Mouse (Mus musculus): Measurements from ENCODE around the gene Cyp2j13. TPM values are rescaled to one million over a fixed set of nuclear protein-coding genes. Genes with fewer than 3 reads are reported as not detected.
"Not testable (repeated sequence)": the region's sequence is repeated elsewhere in the genome, so short reads cannot be mapped to it uniquely, and the experiment has no call there.

Cyp2j13 gene
- polyA plus RNA-seq (2012; ENCODE audit: insufficient read depth, low replicate concordance) = not detected in 2 replicates

DNA sequence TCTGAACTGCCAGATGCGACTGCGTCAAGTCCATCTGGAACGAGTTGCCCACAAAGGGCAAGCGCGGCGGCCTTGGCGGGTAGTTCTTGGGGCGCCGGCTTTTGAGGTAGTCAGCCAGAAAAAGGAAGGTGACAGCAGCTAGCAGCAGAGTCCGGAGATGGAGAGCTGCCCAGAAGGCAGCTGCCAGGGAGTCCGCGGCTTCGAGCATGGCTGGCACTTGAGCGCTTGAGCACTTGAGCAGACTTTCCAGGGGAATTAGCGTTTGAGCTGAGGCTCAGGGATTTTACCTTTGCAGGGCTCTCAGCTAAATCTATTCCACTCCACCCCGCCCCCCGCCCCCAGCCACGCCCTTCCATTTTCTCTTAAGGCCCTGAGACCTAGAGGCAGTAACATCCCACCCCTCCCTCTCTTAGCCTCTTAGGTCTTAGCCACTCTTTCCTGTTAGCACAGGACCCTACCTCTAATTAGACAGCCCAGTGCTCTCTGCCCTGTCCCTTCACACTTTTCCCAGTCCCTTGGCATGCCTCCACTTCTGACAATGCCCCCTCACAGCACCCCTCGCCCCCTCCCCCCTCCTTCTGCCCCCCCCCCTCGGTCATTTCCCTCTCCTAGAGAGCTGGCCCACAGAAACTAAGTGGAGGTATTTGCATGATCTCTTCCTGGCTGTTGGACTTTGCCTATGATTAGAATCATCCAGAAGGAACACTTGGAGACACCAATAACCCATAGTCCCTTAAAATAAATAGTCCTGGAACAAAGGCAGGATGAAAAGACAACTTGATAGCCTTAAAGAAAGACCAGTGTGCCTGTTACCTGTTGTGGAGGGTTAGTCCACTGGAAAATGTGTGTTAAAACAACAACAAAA, at the start of gene Cyp2j13:
TSS of gene Cyp2j13 (minus strand) at position 286 of the 865 bp plus-strand sequence.
- TF ChIP-seq FLI1 (IDR thresholded peaks at IDR 0.05; ENCODE audit: low read length) = no peak
- no peak for TF ChIP-seq GATA1 (IDR thresholded peaks at IDR 0.05; ENCODE audit: borderline replicate concordance, low read length)
- Histone ChIP-seq H3K4me3 (replicated peaks) (no peak within 1 kb of the TSS), H3K4me1 (no peaks in the 10 kb centered on the region), H3K27me3 (replicated peaks) (no peaks in the 10 kb centered on the region), H3K36me3 (replicated peaks; ENCODE audit: low read length) (no peaks in the 10 kb centered on the region), H3K9me3 (peaks cover 5% of the 10 kb centered on the region; the same call in 1 of the 2 replicates)

GRCm38 (mm10) chr4:96096841-96097240, 19.5 kb upstream of the Cyp2j13 start:
- H3K27me3 ChIP-seq (replicated peaks) = no peaks in the 10 kb centered on the region
- TF ChIP-seq GATA1 (IDR thresholded peaks at IDR 0.05; ENCODE audit: borderline replicate concordance, low read length) = no peak
- no peak for TF ChIP-seq FLI1 (IDR thresholded peaks at IDR 0.05; ENCODE audit: low read length)
- H3K4me1 ChIP-seq = no peaks in the 10 kb centered on the region
- H3K4me3 ChIP-seq (replicated peaks) = no peak overlapping the region
- H3K36me3 ChIP-seq (replicated peaks; ENCODE audit: low read length) = no peaks in the 10 kb centered on the region
- no peaks in the 10 kb centered on the region for H3K9me3 ChIP-seq

- no peaks in the 10 kb centered on the region for H3K9me3 ChIP-seq
- TF ChIP-seq FLI1 (IDR thresholded peaks at IDR 0.05; ENCODE audit: low read length) = no peak
- TF ChIP-seq GATA1 (IDR thresholded peaks at IDR 0.05; ENCODE audit: borderline replicate concordance, low read length) = no peak
- no peaks in the 10 kb centered on the region for H3K36me3 ChIP-seq (replicated peaks; ENCODE audit: low read length)
- no peaks in the 10 kb centered on the region for H3K4me1 ChIP-seq
- H3K4me3 ChIP-seq (replicated peaks) = no peak overlapping the region
- H3K27me3 ChIP-seq (replicated peaks) = no peaks in the 10 kb centered on the region
Measured at GRCm38 (mm10) chr4:96091869-96092268, 14.5 kb upstream of the Cyp2j13 start.

DNA sequence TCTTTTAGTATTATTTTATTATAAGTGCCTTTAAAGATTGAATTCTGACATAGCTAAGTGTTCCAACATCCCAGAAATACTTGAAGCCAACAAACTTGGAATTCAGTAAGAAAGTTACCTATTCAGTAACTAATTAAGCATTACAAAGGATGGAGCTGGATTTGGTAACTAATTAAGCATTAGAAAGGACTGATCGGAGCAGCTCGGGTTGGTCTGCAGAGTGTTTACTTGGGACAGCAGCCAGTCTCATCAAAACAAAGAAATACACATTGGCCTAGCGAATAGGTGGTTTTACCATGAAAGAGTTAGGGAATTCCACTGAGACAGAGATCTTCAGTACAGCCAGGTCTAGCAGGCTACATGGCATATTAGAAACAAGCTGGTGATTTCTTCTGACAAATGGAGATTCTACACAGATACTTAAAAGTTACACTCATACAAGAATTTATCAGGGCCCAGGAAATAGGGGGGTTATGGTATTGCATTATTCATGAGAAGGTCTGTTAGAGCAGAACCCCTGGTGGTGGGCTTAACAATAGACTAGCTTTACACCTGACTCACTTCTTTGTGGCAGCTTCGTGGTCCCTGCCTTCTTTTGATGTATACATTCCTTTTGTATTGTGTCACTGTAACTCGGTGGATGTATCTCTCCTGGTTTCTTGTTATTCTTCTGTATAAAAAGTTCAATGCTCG, 12.2 kb upstream of the Cyp2j13 start:
- H3K4me1 ChIP-seq; H3K4me3 ChIP-seq (replicated peaks); H3K9me3 ChIP-seq; H3K27me3 ChIP-seq (replicated peaks); H3K36me3 ChIP-seq (replicated peaks; ENCODE audit: low read length): not testable (repeated sequence)

GRCm38 (mm10) chr4:96078308-96078707, 962 bp upstream of the Cyp2j13 start:
- Histone ChIP-seq H3K36me3 (replicated peaks; ENCODE audit: low read length) (no peaks in the 10 kb centered on the region), H3K4me3 (replicated peaks) (no peak overlapping the region), H3K27me3 (replicated peaks) (no peaks in the 10 kb centered on the region), H3K4me1 (no peaks in the 10 kb centered on the region), H3K9me3 (peaks cover 5% of the 10 kb centered on the region; the same call in 1 of the 2 replicates)
- TF ChIP-seq GATA1 (IDR thresholded peaks at IDR 0.05; ENCODE audit: borderline replicate concordance, low read length) (no peak), FLI1 (IDR thresholded peaks at IDR 0.05; ENCODE audit: low read length) (no peak)

- H3K36me3 ChIP-seq (replicated peaks; ENCODE audit: low read length) = no peaks in the 10 kb centered on the region
- H3K27me3 ChIP-seq (replicated peaks) = no peaks in the 10 kb centered on the region
- no peaks in the 10 kb centered on the region for H3K4me1 ChIP-seq
- 0 out of 2 replicates have a peak, but pooled peaks cover 4% of the 10 kb centered on the region for H3K9me3 ChIP-seq
- TF ChIP-seq FLI1 (IDR thresholded peaks at IDR 0.05; ENCODE audit: low read length) (no peak), GATA1 (IDR thresholded peaks at IDR 0.05; ENCODE audit: borderline replicate concordance, low read length) (no peak)
- no peak overlapping the region for H3K4me3 ChIP-seq (replicated peaks)
Measured at GRCm38 (mm10) chr4:96062045-96062444, 15.3 kb downstream of the Cyp2j13 start.

DNA sequence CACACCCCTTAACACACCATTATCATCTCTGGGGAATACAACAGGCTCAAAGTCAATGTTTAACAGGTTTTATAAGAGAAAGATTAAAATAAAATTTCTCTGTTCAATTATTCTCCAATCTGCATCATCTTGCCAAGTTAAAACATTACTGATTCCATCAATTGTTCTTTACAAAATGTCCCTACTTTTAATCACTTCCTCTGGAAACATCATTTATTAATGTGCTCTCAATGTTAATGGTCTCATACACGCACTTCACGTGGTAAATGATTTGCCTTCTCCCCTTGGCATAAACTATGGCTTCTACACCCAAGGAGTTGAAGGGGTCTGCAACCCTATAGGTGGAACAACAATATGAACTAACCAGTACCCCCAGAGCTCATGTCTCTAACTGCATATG, 17.2 kb downstream of the Cyp2j13 start:
- H3K27me3 ChIP-seq (replicated peaks) = no peaks in the 10 kb centered on the region
- TF ChIP-seq GATA1 (IDR thresholded peaks at IDR 0.05; ENCODE audit: borderline replicate concordance, low read length) = no peak
- TF ChIP-seq FLI1 (IDR thresholded peaks at IDR 0.05; ENCODE audit: low read length) = no peak
- 0 out of 2 replicates have a peak, but pooled peaks cover 4% of the 10 kb centered on the region for H3K9me3 ChIP-seq

GRCm38 (mm10) chr4:96028412-96028811, 48.9 kb downstream of the Cyp2j13 start:
- no peaks in the 10 kb centered on the region for H3K27me3 ChIP-seq (replicated peaks)
- TF ChIP-seq FLI1 (IDR thresholded peaks at IDR 0.05; ENCODE audit: low read length) (no peak), GATA1 (IDR thresholded peaks at IDR 0.05; ENCODE audit: borderline replicate concordance, low read length) (no peak)
- no peaks in the 10 kb centered on the region for H3K4me1 ChIP-seq
- no peaks in the 10 kb centered on the region for H3K36me3 ChIP-seq (replicated peaks; ENCODE audit: low read length)
- no peak overlapping the region for H3K4me3 ChIP-seq (replicated peaks)
- no peaks in the 10 kb centered on the region for H3K9me3 ChIP-seq

More for the DNA sequence above, 17.2 kb downstream of the Cyp2j13 start:
- Histone ChIP-seq H3K4me1 (no peaks in the 10 kb centered on the region), H3K36me3 (replicated peaks; ENCODE audit: low read length) (no peaks in the 10 kb centered on the region), H3K4me3 (replicated peaks) (no peak overlapping the region)

DNA sequence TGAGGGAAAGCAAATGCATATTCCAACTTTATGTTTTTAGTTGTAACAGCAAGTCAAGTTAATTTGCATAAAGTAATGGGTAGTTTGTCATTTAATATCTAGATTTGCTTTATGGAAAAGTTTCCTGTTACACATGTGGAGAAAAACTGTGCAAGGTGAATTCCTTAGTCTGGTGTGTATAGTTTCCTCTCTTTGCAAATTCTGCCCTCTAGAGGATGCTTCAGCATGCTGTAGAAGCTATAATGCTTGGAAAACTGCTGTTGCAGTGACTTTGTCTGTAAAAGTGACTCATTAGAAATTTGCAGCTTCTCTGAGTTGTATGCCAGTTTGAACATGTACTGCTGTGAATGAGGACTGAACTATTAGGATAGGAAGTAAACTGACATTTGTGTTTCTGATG, 54.5 kb downstream of the Cyp2j13 start:
- H3K9me3 ChIP-seq = no peaks in the 10 kb centered on the region

DNA sequence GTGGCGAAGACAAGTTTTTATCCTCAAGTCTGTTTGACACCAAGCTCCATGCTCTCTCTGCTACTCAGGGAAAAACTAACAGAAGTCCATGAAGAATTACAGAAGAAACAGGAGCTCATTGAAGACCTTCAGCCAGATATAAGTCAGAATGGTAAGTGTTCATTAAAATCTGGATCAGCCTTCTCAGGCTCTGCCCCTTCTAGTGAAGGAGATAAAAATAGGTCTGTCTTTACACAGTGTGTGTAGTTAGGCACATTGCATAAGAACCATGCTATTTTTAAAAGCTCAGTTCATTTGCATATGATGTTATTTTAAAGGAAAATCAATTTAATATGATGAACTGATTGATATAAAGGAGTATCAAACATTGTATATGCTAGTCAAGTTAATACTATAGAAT, 60.5 kb downstream of the Cyp2j13 start:
- Histone ChIP-seq H3K9me3 (no peaks in the 10 kb centered on the region), H3K4me3 (replicated peaks) (no peak overlapping the region), H3K4me1 (no peaks in the 10 kb centered on the region), H3K36me3 (replicated peaks; ENCODE audit: low read length) (no peaks in the 10 kb centered on the region), H3K27me3 (replicated peaks) (no peaks in the 10 kb centered on the region)
- TF ChIP-seq GATA1 (IDR thresholded peaks at IDR 0.05; ENCODE audit: borderline replicate concordance, low read length) (no peak), FLI1 (IDR thresholded peaks at IDR 0.05; ENCODE audit: low read length) (no peak)

More for the DNA sequence above, 54.5 kb downstream of the Cyp2j13 start:
- no peaks in the 10 kb centered on the region for H3K36me3 ChIP-seq (replicated peaks; ENCODE audit: low read length)
- no peak overlapping the region for H3K4me3 ChIP-seq (replicated peaks)
- TF ChIP-seq GATA1 (IDR thresholded peaks at IDR 0.05; ENCODE audit: borderline replicate concordance, low read length) (no peak), FLI1 (IDR thresholded peaks at IDR 0.05; ENCODE audit: low read length) (no peak)
- H3K27me3 ChIP-seq (replicated peaks) = no peaks in the 10 kb centered on the region
- no peaks in the 10 kb centered on the region for H3K4me1 ChIP-seq

DNA sequence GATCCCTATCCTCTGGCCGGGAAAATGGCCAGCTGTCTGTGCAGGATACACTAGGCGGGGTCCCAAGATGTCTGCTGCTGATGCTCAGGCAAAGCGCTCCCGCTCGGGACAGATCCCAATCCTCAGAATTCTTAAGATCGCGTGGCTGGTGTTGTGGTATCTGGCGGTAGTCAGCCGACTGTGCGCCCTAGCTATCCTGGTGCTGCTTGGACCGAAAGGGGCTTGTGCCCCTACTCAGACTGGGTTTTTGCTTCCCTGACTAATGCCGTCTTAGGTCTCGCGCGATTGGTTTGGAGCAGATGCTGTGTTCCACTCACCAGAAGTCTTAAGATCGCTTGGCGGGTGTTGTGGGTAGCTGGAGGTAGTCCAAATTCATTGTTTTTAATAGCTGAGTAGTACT, 95.1 kb downstream of the Cyp2j13 start:
- not testable (repeated sequence) for H3K9me3 ChIP-seq; H3K27me3 ChIP-seq (replicated peaks); H3K4me1 ChIP-seq; H3K36me3 ChIP-seq (replicated peaks; ENCODE audit: low read length); H3K4me3 ChIP-seq (replicated peaks)
